Mouse (Mus musculus) CH12F3 (cell line): Measurements from ENCODE around the gene Gm7876.
"Not testable (repeated sequence)": the region's sequence is repeated elsewhere in the genome, so short reads cannot be mapped to it uniquely, and the experiment has no call there.

Experiments
- in situ Hi-C: fragments of 300-500 bp; cut with MboI; formaldehyde crosslinking; loops from 2 replicates; pipeline ENCODE4 v1.14.3; 2020; ENCODE audit warnings: low sequenced_read_pairs

Gm7876 gene

DNA sequence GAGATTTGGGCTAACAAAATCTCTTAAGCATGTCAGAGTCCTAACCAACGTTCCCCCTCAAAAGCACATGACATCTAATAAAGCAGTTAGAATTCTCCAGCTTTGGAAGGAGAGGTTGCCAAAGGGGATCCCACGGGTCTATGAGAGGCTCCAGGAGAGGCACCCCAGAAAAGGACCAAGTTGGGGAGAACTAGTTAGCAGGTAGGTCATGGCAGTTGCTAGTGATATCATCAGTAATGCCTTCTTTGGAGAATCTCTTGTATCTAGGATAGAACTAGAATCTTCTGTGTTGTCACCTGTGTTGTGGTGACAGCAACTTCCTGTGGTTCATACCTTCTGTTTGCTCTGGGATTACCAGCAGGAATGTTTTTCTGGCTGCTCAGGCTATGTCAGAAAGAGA, at the start of gene Gm7876:
Gene Gm7876, plus strand, starts transcription at position 301 of the 400 bp plus-strand sequence.
- in situ Hi-C loops = not testable (repeated sequence)

DNA sequence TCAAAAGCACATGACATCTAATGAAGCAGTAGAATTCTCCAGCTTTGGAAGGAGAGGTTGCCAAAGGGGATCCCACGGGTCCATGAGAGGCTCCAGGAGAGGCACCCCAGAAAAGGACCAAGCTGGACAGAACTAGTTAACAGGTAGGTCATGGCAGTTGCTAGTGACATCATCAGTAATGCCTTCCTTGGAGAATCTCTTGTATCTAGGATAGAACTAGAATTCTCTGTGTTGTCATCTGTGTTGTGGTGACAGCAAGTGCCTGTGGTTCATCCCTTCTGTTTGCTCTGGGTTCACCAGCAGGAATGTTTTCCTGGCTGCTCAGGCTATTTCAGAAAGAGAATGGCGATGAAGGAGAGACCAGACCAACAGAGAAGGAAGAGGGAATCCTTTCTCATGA, 45.1 kb upstream of the Gm7876 start, which contains the start of gene Gm3239:
Gene Gm3239, plus strand, starts transcription at position 301 of the 400 bp plus-strand sequence.
- in situ Hi-C loops = not testable (repeated sequence)

DNA sequence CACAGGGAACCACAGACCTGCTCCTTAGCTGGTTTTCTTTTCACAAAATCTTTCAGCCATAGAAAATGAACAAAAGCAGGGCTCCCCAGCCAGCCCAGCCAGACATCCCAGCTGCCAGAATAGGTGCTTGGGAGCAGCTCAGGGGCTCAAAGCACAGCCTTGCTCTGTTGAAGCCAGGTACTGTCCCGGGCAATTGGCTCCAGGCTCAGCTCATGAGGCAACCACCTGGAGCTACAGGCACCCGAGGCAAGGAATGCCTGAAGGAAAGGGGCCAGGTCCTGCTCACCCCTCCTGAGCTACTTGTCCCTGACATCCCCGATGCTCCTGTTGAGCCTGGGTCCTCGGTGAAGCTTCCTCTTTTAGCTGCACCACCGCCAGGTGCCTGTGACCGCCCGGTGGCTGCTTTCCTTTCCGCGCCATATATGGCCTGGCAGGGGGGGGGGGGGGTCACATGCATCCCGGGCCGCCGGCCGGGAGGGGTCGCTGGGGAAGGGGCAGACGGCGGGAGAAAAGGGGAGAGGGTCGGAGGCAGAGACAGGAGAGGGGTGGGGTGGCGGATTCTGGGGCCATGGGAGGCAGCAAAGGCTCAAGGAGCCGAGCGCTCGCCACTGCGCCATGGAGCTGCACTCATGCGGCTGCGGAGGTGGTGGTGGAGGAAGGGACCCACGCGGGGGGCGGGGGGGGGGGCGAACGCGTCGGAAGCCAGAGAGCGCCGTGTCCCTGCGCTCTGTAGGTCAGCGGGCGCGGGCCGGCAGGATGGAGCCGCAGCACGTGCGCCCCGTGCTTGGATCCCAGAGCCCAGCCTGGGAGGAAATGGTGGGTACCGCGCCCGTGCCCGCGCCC, 17.2 kb downstream of the Gm7876 start, which contains the start of gene Gm3252:
Gene Gm3252, plus strand, starts transcription at position 738 of the 843 bp plus-strand sequence.
- in situ Hi-C loops = not testable (repeated sequence)
